Mouse (Mus musculus) lung, postnatal 0 days (tissue): ENCODE data around the gene Odf3l1.

Experiments
- CTCF ChIP-seq: IDR thresholded peaks from 2 replicates; pipeline ENCODE4 v1.5.1; 2016; ENCODE audit warnings: antibody characterized with exemption, mild to moderate bottlenecking
- EP300 ChIP-seq: IDR thresholded peaks from 2 replicates; pipeline ENCODE4 v1.6.1; 2016; ENCODE audit warnings: antibody characterized with exemption, mild to moderate bottlenecking, control low read depth

DNA sequence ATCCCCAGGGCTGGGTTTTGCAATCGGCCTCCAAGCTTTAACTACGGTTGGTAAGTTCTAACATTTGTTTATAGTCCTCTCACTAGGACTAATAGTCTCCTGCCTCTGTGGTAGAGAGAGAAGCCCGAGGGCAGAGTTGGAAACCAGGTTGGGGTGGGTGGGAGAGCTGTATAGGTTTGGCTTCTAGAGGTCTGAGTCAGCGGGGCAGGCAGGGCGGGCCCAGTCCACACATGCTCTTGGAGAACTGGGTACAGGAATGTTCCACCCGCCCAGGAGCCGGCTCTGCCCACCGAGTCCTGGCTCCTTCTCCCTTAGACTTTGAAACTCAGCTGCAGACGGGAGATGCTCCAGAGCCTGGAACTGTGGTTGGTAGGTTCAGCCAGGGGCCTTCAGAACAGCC is 49.5 kb upstream of the Odf3l1 start:
- TF ChIP-seq CTCF, result no peak
- no peak for TF ChIP-seq EP300
